22 mouse cellular contexts compared by ENCODE assay signal in the genomic region with DNA sequence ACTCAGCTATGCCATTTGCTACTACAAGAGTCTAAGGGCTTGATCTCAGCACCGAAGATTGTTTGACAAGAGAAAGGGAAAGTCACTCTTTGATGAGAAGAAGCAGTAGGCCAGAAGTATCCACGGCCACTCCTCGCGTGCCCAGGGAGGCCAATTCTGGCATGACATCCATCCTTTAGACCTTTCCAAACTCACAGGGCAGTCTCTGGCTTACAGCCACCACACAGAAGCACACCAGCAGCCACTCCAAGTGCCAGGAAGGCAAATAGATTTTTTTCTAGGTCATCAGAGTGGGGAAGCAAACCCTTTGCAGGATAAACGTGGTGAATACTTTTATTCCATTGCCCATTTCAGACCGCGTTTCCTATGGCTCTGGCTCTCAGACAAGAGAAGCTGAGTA.
DNase-seq lines count a peak whose midpoint lies in the region; ATAC-seq lines count a peak whose summit lies in the region.
"Had no signal": no experiment of that assay in that cellular context is flagged by ENCODE, and none has a peak within 500 bp of the region (broad histone marks: within the 10 kb centered on the region; RNA-seq: fewer than 3 reads in every experiment).

No protein-coding gene starts in this region.

- ATAC-seq in cerebellum, adult (ENCODE audit: insufficient number of reproducible peaks, low FRiP score, low TSS enrichment) = peak; percentile 76
- ATAC-seq: forebrain, embryonic 13.5 days; hindbrain, embryonic 16.5 days; intestine, embryonic 15.5 days; liver, embryonic 12.5 days; liver, postnatal 0 days; midbrain, embryonic 13.5 days had no signal

- DNase-seq in cerebellum, postnatal 4 days (ENCODE audit: low spot score in 2 of 2) = no peak
- peak; percentile 75 for DNase-seq in cerebellum, adult 11 months
- DNase-seq in cerebellum, adult 9-10 months = peak; percentile 86
- DNase-seq in cerebellum, postnatal 36 days = peak; percentile 73 to 80
- DNase-seq in heart, adult 9 months (ENCODE audit: low spot score in 2 of 2) = no peak
- DNase-seq in right cerebral cortex, postnatal 36 days (ENCODE audit: low spot score in 2 of 2) = no peak
- DNase-seq: adrenal gland, postnatal 10 days; gastrocnemius, postnatal 10 days; heart, postnatal 14 days; kidney, adult 9 months; kidney, postnatal 14 days; liver, postnatal 0 days; lung, postnatal 36 days; right cerebral cortex, postnatal 25 days; spleen, adult 18-20 months; thymus, postnatal 14 days had no signal

Comparison
In these comparisons a context has a peak if more than half of its experiments do, and no peak if none do; other contexts are left out.
1. DNase-seq: peak in cerebellum, adult 11 months (single experiment), cerebellum, adult 9-10 months (single experiment) and cerebellum, postnatal 36 days (2 of 2); none in cerebellum, postnatal 4 days (0 of 2), heart, adult 9 months (0 of 2) and right cerebral cortex, postnatal 36 days (0 of 2).